Mouse (Mus musculus) hindbrain, embryonic 16.5 days (tissue): Measurements from ENCODE around the gene Rab25. TPM values are rescaled to one million over a fixed set of nuclear protein-coding genes. Genes with fewer than 3 reads are reported as not detected.
"Not testable (repeated sequence)": the region's sequence is repeated elsewhere in the genome, so short reads cannot be mapped to it uniquely, and the experiment has no call there.

Experiments used
- ATAC-seq: fragments of 200-750 bp; cut with Nextera tagmentation; 2 replicates; pipeline ENCODE4 v1.8.0; 2017; ENCODE audit warnings: moderate TSS enrichment, moderate library complexity
- H3K27ac ChIP-seq: fragments of 300-500 bp; sonication (generic); 2 replicates; pipeline ENCODE4 v1.5.1; 2014; ENCODE audit warnings: low read depth, mild to moderate bottlenecking, control low read depth, low read length, moderate library complexity
- H3K27me3 ChIP-seq: fragments of 300-500 bp; sonication (generic); replicated peaks from 2 replicates; pipeline ENCODE4 v1.6.1; 2014; ENCODE audit warnings: low read length; ENCODE audit not compliant: control insufficient read depth, insufficient read depth
- H3K36me3 ChIP-seq: fragments of 300-500 bp; sonication (generic); 2 replicates; pipeline ENCODE4 v1.6.1; 2014; ENCODE audit warnings: mild to moderate bottlenecking, low read length, moderate library complexity, mixed read lengths; ENCODE audit not compliant: control insufficient read depth, insufficient read depth
- H3K4me1 ChIP-seq: fragments of 300-500 bp; sonication (generic); 2 replicates; pipeline ENCODE4 v1.6.1; 2014; ENCODE audit warnings: low read depth, low read length; ENCODE audit not compliant: control insufficient read depth, insufficient read depth
- H3K4me2 ChIP-seq: fragments of 300-500 bp; sonication (generic); 2 replicates; pipeline ENCODE4 v1.6.1; 2014; ENCODE audit warnings: mild to moderate bottlenecking, low read length, control low read depth, moderate library complexity
- H3K4me3 ChIP-seq: fragments of 300-500 bp; sonication (generic); 2 replicates; pipeline ENCODE4 v1.5.1; 2014; ENCODE audit warnings: mild to moderate bottlenecking, low read length, control low read depth, moderate library complexity
- H3K9ac ChIP-seq: fragments of 300-500 bp; sonication (generic); 2 replicates; pipeline ENCODE4 v1.6.1; 2014; ENCODE audit warnings: low read depth, mild to moderate bottlenecking, control low read depth, low read length, moderate library complexity
- H3K9me3 ChIP-seq: fragments of 300-500 bp; sonication (generic); 2 replicates; pipeline ENCODE4 v1.6.1; 2014; ENCODE audit warnings: mild to moderate bottlenecking, low read length, moderate library complexity; ENCODE audit not compliant: control insufficient read depth
- WGBS: fragments of 180-500 bp; shearing (Covaris S2); extraction: QIAGEN DNeasy Blood & Tissue Kit; methylation state at CpG from one replicate; pipeline ENCODE4 v1.1.7; 2014; 5-methylcytosine and 5-hydroxymethylcytosine counted together
- polyA plus RNA-seq: library from polyadenylated mRNA; unstranded; fragments of >200 nt; fragmentation: Nextera tagmentation; extraction: Ambion mirVana; gene quantifications from 2 replicates; pipeline ENCODE4 v1.2.1, GENCODE M21; 2015

Gene Rab25
- polyA plus RNA-seq, 1 experiment from 2014 or later = not detected

DNA sequence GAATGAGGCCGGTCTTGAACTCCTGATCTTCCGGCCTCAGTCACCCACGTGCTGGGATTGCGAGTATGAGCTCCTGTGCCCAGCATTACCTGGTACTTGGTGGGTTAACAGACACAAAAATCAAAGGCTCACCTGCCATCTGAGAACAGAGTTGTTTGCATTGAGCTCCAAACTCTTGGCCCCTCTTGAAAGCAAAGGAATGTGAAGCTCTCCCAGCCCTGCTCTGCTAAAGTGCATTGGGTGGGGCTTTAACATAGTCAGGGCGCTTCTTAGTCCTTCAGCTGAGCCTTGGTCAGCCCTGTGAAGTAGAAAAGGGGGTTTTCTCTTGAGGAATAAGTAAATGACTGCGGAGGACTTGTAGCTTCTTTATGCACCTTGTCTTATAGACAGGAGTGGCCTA lies 37.7 kb upstream of the Rab25 start:
- no peaks in the 10 kb centered on the region for H3K9me3 ChIP-seq
- peaks cover 4% of the 10 kb centered on the region; the same call in 1 of the 2 replicates for H3K4me1 ChIP-seq
- H3K4me2 ChIP-seq = no peak overlapping the region
- H3K9ac ChIP-seq = no peak overlapping the region
- peaks cover 38% of the 10 kb centered on the region for H3K36me3 ChIP-seq
- H3K4me3 ChIP-seq = no peak overlapping the region
- ATAC-seq = no peak
- 96% methylated on average over 6 of the region's 6 CpGs for WGBS
- H3K27me3 ChIP-seq = no peaks in the 10 kb centered on the region
- H3K27ac ChIP-seq = no peak overlapping the region

DNA sequence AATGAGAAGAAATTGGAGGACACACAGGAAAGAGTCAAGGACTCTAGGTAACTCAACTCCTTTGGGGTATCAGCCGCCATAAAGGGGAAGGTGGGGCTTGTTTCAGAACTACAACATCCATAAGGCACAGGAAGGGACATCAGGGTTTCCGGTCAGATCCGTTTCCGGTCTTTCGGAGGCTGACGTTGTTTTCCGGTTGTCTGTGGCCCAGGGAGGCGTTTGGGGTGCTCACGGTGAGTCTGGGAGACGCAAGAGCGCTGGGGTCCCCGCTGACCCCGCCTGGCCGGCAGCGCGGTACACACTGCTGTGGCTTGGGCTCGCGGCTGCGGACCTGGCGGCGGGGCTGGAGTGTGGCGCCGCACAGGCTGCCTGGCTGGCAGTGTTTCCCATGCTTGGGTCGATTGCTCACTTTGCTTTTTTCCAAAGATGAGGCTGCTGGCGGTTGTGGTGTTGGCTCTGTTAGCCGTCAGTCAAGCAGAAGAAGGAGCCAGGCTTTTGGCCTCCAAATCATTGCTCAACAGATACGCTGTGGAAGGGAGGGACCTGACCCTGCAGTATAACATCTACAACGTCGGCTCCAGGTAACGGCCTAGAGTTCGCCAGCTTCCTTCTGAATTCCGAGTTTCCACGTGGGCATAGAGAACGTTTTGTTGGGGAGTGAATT lies 31.5 kb upstream of the Rab25 start:
- Histone ChIP-seq H3K36me3 (peaks cover 15% of the 10 kb centered on the region), H3K4me1 (peaks cover 12% of the 10 kb centered on the region), H3K9me3 (no peaks in the 10 kb centered on the region), H3K27ac (peak overlapping the region; percentile 78), H3K27me3 (no peaks in the 10 kb centered on the region), H3K4me3 (peak overlapping the region; percentile 98), H3K9ac (peak overlapping the region; percentile 98), H3K4me2 (peak overlapping the region; percentile 75)
- peak; percentile 93 for ATAC-seq
- WGBS = under 1% methylated on average over 34 of the region's 34 CpGs

DNA sequence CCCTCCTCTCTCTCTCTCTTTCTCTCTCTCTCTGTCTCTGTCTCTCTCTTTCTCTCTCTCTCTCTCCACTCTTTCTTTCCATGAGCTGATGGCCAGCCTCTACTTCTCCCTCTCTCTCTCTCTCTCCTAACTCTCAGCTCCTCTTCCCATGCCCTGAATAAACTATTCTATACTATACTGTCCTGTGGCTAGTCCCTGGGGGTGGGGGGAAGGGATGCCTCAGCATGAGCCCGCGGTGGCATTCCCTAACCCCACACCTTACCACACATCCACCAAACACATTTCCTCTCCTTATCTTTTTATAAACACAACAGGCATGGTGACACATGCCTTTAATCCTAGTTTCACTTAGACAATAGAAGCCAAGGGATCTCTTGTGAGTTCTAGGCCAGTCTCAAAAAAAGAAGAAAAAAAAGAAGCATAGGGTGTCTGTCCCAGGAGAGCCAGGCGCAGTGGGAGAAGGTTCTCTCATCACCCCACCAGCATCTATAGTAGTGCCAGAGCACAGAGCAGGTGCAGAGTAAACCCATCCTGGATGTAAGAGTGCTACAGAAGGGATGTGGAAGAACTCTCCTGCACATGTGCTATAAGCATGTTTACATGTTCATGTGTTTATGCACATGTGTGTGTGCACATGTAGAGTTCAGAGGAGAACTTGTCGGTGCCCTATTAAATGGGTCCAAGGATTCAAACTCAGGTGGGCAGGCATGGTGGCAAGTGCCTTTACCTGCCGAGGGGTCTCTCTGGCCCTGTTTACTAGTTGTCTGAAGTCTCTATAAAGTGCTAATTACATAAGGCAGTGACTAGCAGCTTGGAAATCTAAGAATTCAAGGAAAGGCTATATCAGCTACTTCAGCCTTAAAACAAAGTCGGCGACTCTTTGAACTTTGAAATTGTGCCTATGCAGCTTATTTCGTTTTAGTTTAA lies 30.7 kb upstream of the Rab25 start:
- peak; percentile 45 for ATAC-seq
- H3K4me2 ChIP-seq = peak overlapping the region; percentile 75
- H3K4me1 ChIP-seq = peaks cover 12% of the 10 kb centered on the region
- H3K9ac ChIP-seq = no peak overlapping the region
- H3K36me3 ChIP-seq = peaks cover 15% of the 10 kb centered on the region
- H3K4me3 ChIP-seq = peak overlapping the region; percentile 98
- H3K9me3 ChIP-seq = no peaks in the 10 kb centered on the region
- H3K27me3 ChIP-seq = no peaks in the 10 kb centered on the region
- H3K27ac ChIP-seq = no peak overlapping the region
- WGBS = 57% methylated on average over 8 of the region's 8 CpGs

DNA sequence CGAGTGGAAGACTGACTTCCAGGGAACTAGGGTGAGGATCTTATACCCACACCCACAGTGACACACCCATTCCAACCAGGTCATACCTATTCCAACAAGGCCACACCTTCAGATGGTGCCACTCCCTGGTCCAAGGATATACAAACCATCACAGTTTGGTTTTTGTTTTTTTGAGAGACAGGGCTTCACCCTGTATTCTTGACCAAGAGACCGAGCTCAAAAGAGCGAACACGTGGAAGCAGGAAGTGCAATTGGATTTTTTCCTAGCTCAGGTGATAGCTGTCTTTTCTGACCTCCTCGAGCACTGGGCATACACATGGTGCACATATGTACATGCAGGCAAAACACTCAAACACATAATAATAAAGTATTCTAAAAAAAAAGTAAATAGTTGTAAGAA lies 29.7 kb upstream of the Rab25 start:
- ATAC-seq, H3K27me3 ChIP-seq, H3K27ac ChIP-seq, H3K9ac ChIP-seq, H3K4me2 ChIP-seq, H3K36me3 ChIP-seq, H3K9me3 ChIP-seq, H3K4me3 ChIP-seq: not testable (repeated sequence)
- 90% methylated on average over 5 of the region's 5 CpGs for WGBS
- H3K4me1 ChIP-seq = peaks cover 12% of the 10 kb centered on the region

DNA sequence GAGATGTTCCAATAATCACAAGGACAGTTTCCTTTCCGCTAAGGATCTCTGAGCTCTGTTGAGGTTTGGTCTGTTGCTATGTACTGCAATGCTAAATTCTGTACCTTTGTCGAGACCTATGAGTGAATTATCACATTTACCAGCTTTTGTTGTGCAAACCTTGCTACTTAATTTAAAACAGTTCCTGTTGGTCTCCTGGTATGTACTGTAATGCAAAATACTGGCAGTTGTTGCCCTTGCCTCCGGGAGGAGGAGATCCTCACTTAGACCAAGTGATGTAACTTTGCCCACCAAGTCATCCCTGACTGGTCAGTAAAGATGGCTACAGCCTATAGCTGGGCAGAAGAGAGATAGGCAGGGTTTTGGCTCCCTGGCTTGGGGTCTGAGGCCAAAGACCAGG lies 27.4 kb upstream of the Rab25 start, which contains the start of gene Ssr2:
Gene Ssr2, plus strand, starts transcription at position 337 of the 400 bp plus-strand sequence.
- Histone ChIP-seq H3K36me3 (no peaks in the 10 kb centered on the region), H3K4me3 (no peak within 1 kb of the TSS), H3K27me3 (no peaks in the 10 kb centered on the region), H3K27ac (no peak within 1 kb of the TSS), H3K4me1 (peaks cover 5% of the 10 kb centered on the region), H3K4me2 (no peak within 1 kb of the TSS), H3K9ac (no peak within 1 kb of the TSS), H3K9me3 (no peaks in the 10 kb centered on the region)
- ATAC-seq = no peak
- WGBS = 87% methylated on average over 3 of the region's 3 CpGs

DNA sequence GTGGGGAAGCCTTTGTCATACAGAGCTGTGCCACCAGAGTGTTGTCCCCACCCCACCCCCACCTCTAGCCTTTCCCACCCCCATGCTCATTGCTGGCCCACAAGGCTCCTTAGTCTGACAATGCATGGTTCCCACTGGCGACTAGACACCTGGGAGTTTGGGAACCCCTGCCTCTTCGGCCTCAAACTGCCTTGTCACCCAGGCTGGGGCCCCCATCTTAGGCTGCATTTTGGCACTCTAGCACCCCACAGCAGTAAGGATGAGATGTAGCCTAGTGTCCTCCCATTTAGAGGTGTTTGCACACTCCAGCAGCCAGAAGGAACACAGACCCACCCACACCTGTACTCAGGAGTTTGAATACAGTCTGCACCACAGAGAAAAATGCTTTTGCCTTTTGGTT lies 25.7 kb upstream of the Rab25 start:
- H3K36me3 ChIP-seq = peaks cover 5% of the 10 kb centered on the region
- no peak overlapping the region for H3K4me3 ChIP-seq
- no peak overlapping the region for H3K4me2 ChIP-seq
- no peak overlapping the region for H3K9ac ChIP-seq
- no peaks in the 10 kb centered on the region for H3K9me3 ChIP-seq
- no peaks in the 10 kb centered on the region for H3K4me1 ChIP-seq
- no peak for ATAC-seq
- H3K27me3 ChIP-seq = no peaks in the 10 kb centered on the region
- no peak overlapping the region for H3K27ac ChIP-seq
- 86% methylated on average over 2 of the region's 2 CpGs for WGBS

DNA sequence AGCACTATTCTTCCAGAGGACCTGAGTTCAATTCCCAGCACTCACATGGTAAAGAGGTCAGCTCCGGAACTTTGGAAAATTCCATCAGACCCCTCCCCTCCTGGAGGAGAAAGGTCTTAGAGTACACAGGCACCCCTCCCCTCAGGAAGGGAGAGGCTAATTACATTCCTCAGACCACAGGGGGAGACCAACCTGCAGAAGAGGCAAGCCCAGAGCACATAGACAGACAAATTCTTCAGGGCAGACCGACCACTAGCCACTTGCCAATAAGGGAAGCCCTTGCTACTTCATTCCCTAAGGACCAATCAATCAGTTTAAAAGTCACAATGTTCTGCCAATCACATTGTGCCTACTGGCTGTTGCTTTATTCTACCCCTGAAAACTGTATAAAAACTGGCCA lies 24.7 kb upstream of the Rab25 start:
- H3K9me3 ChIP-seq = no peaks in the 10 kb centered on the region
- no peak overlapping the region for H3K27ac ChIP-seq
- no peak for ATAC-seq
- no peak overlapping the region for H3K9ac ChIP-seq
- peaks cover 15% of the 10 kb centered on the region for H3K36me3 ChIP-seq
- no peak overlapping the region for H3K4me3 ChIP-seq
- 83% methylated on average over 2 of the region's 2 CpGs for WGBS
- H3K4me2 ChIP-seq = no peak overlapping the region
- H3K27me3 ChIP-seq = no peaks in the 10 kb centered on the region
- no peaks in the 10 kb centered on the region for H3K4me1 ChIP-seq

DNA sequence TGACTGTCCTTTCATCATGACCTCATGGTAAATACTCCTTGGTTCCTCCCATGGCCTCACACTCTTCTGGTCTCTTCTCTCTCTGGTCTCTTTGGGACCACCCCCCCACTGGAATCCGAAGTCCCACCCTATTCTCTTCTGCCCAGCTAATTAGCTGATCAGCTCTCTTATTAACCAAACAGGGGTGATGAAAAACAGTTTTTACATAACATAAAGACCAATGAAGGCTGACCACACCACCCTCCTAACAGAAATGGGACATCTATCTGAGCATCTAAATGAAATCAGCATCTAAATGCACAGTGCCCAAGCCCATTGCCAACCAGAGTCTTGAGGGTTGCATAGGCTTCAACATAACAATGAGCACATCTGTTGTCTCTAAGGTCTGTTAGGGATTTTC lies 23.8 kb upstream of the Rab25 start:
- H3K4me2 ChIP-seq = no peak overlapping the region
- whole genome bisulfite sequencing = 82% methylated on average over 1 of the region's 1 CpGs
- no peak overlapping the region for H3K9ac ChIP-seq
- ATAC-seq = no peak
- H3K4me3 ChIP-seq = no peak overlapping the region
- H3K27me3 ChIP-seq = no peaks in the 10 kb centered on the region
- H3K36me3 ChIP-seq = peaks cover 18% of the 10 kb centered on the region
- no peaks in the 10 kb centered on the region for H3K9me3 ChIP-seq
- no peaks in the 10 kb centered on the region for H3K4me1 ChIP-seq
- no peak overlapping the region for H3K27ac ChIP-seq

DNA sequence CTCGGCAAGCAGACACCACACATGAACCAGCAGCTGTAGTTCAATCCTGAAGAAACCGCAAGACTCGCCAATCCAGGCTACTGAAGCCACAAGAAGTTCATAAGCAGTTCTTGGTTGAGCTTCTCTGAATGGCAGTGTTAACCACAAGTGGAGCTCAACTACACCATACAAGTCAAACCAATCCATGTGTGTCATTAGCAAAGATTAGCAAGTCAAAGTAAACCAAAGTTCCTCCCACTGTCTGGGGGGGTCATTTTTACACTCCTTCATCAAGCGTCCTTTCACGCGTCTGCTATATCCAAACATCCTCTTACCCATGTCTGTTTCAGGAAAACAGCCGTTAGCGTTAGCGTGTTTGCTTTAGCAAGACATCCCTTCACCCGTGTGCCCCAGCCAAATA lies 22.2 kb upstream of the Rab25 start:
- no peak overlapping the region for H3K4me2 ChIP-seq
- H3K4me1 ChIP-seq = no peaks in the 10 kb centered on the region
- no peak overlapping the region for H3K4me3 ChIP-seq
- H3K27ac ChIP-seq = no peak overlapping the region
- no peaks in the 10 kb centered on the region for H3K27me3 ChIP-seq
- ATAC-seq = no peak
- peaks cover 29% of the 10 kb centered on the region for H3K36me3 ChIP-seq
- H3K9ac ChIP-seq = no peak overlapping the region
- no peaks in the 10 kb centered on the region for H3K9me3 ChIP-seq
- 94% methylated on average over 10 of the region's 10 CpGs for WGBS
